Mouse (Mus musculus): ENCODE data around the gene Tle6.

DNA sequence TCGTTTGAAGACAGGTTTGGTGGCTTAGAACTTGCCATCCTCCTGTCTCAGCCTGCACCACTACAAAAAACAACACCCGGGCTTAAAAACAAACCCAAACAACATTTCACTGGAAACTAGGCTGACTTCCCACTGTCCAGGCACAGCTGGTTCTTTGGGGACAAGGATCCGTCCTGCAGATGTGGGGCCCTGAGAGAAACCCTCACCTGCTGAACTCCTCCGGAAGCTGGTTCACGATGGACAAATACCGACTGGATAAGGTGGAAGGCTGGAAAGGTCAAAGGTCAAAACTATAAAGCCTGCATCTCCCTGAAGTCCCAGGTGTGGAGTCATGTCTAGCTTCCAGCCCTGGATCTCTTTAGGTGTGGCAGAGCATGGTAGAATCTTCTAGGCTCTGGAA, 2.0 kb downstream of the Tle6 start:
- no peak for TF ChIP-seq CTCF (IDR thresholded peaks at IDR 0.05; ENCODE audit: control insufficient read depth, insufficient read depth, insufficient read length)
- no peak for TF ChIP-seq MAX (IDR thresholded peaks at IDR 0.05)
- no peak for TF ChIP-seq MYOD1 (IDR thresholded peaks at IDR 0.05; ENCODE audit: control insufficient read depth, insufficient read length, low read depth)
- no peak for TF ChIP-seq USF1 (IDR thresholded peaks at IDR 0.05; ENCODE audit: low read depth)
- TF ChIP-seq MYOG (IDR thresholded peaks at IDR 0.05; ENCODE audit: control insufficient read depth, extremely low read depth, insufficient read length): no peak
- TF ChIP-seq CEBPB (IDR thresholded peaks at IDR 0.05; ENCODE audit: low read depth): no peak

Data from C2C12 (cell line).